Mouse (Mus musculus) brain, embryonic 14.5 days (tissue): ENCODE measurements around the gene Hecw2.

ENCODE experiments used
- CTCF ChIP-seq: fragments of 200-500 bp; IDR thresholded peaks from 2 replicates; pipeline ENCODE4 v1.5.1; 2012; ENCODE audit warnings: inconsistent platforms, mild to moderate bottlenecking, moderate library complexity, borderline replicate concordance; ENCODE audit not compliant: insufficient read depth, insufficient read length; ENCODE audit errors: extremely low read depth
- POLR2A ChIP-seq: fragments of 200-500 bp; IDR thresholded peaks from 2 replicates; pipeline ENCODE4 v1.6.1; 2012; ENCODE audit warnings: mild to moderate bottlenecking, inconsistent platforms, borderline replicate concordance; ENCODE audit not compliant: poor library complexity, insufficient read depth, insufficient read length, severe bottlenecking; ENCODE audit errors: extremely low read depth

GRCm38 (mm10) chr1:54122551-54122950 is 72.4 kb downstream of the Hecw2 start:
- TF ChIP-seq CTCF (no peak), POLR2A (no peak)
